In the genomic region with DNA sequence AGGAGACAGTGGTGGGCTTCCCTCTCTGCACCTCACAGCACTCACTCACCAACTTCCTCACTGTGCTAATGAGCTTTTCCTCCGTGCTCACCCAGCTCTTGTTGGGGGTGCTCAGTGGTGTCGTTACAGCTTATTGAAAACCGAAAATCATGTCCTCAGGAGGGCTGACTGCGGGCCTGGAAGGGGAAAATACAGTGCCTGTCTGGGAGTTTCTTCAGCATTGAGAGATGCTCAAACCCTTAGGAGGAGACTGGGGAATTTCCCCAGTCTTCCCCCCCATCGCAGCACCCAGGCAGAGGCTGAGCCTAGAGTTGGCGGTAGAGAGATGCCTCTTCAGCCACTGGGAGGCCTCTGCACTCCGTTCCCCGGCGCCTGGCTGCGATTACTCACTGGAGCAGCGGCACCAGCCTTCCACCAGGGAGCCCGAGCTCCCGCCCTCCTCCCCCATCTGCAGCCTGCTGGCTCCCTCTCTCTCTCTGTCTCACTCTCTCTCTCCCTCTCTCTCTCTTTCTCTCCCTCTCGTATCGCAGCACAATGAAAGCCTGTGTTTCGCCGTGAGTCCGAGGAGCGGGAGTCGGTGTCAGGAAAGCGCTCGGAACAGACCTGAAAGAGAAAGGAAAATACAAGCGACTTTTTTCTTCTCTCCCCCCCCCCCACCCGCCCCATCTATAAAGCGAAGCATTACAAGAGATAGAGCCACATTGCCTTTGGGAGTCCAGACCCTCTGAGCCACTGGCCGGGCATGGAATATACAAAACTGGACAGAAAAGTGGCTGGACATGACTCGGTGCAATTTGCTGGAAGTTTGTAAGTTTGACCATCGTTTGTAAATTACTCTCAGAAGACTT, we compare ENCODE assay signal across 8 mouse cellular contexts. TPM values are rescaled to one million over a fixed set of nuclear protein-coding genes. Genes with fewer than 3 reads are reported as not detected.
DNase-seq lines count a peak whose midpoint lies in the region; ATAC-seq and TF ChIP-seq lines count a peak whose summit lies in the region.

No protein-coding gene starts in this region.

- H3K27me3 ChIP-seq in C2C12 (ENCODE audit: control insufficient read depth, insufficient read depth, insufficient read length): no peaks in the 10 kb centered on the region
- no peaks in the 10 kb centered on the region for H3K27me3 ChIP-seq in heart, embryonic 10.5 days (ENCODE audit: insufficient read depth, poor library complexity, severe bottlenecking)
- no peaks in the 10 kb centered on the region for H3K27me3 ChIP-seq in kidney, embryonic 15.5 days

- peaks cover 8% of the 10 kb centered on the region for H3K79me2 ChIP-seq in C2C12 (ENCODE audit: control insufficient read depth, insufficient read depth)

- peak; percentile 96 for ATAC-seq in kidney, embryonic 15.5 days (replicated peaks; ENCODE audit: low FRiP score)

- H3K79me3 ChIP-seq in C2C12 (ENCODE audit: low read depth): peaks cover 2% of the 10 kb centered on the region

- H3K9ac ChIP-seq in kidney, embryonic 15.5 days: peak overlapping the region; percentile 59

- H3K4me1 ChIP-seq in embryonic fibroblast, embryonic 13.5 days (ENCODE audit: control insufficient read depth, insufficient read depth, low read length): peaks cover 12% of the 10 kb centered on the region
- H3K4me1 ChIP-seq in heart, embryonic 10.5 days: peaks cover 37% of the 10 kb centered on the region
- H3K4me1 ChIP-seq in kidney, embryonic 15.5 days: peaks cover 38% of the 10 kb centered on the region

- peak overlapping the region; percentile 68 for H3K27ac ChIP-seq in embryonic fibroblast, embryonic 13.5 days (ENCODE audit: insufficient read depth, low read length)
- H3K27ac ChIP-seq in heart, embryonic 10.5 days: peak overlapping the region; percentile 92
- H3K27ac ChIP-seq in kidney, embryonic 15.5 days: peak overlapping the region; percentile 84

- no peaks in the 10 kb centered on the region for H3K9me3 ChIP-seq in heart, embryonic 10.5 days
- H3K9me3 ChIP-seq in kidney, embryonic 15.5 days (replicated peaks): no peaks in the 10 kb centered on the region

- H3K4me3 ChIP-seq in C2C12 (ENCODE audit: insufficient read depth, poor library complexity, severe bottlenecking): peak overlapping the region; percentile 43
- H3K4me3 ChIP-seq in embryonic fibroblast, embryonic 13.5 days (ENCODE audit: insufficient read depth, low read length): peak overlapping the region; percentile 97
- peak overlapping the region; percentile 73 for H3K4me3 ChIP-seq in heart, embryonic 10.5 days
- H3K4me3 ChIP-seq in kidney, embryonic 15.5 days (replicated peaks): peak overlapping the region; percentile 57

- WGBS in heart, embryonic 10.5 days: under 1% methylated on average over 28 of the region's 28 CpGs
- under 1% methylated on average over 28 of the region's 28 CpGs for WGBS in kidney, embryonic 15.5 days

- DNase-seq in brain, adult 2 months (ENCODE audit: low read depth, low spot score): peak; percentile 97
- peak; percentile 97 for DNase-seq in heart, embryonic 10.5 days (ENCODE audit: low spot score)
- DNase-seq in liver: peak; percentile 88
- peak; percentile 45 to 75 for DNase-seq in monocyte, adult 2 months (ENCODE audit: low read depth in 1 of 2, low spot score in 2 of 2)
- DNase-seq in spleen, postnatal 14 days (ENCODE audit: low spot score in 2 of 2): peak; percentile 65 to 74

- no peaks in the 10 kb centered on the region for H3K36me3 ChIP-seq in C2C12 (ENCODE audit: control insufficient read depth, insufficient read depth)
- no peaks in the 10 kb centered on the region for H3K36me3 ChIP-seq in heart, embryonic 10.5 days
- no peaks in the 10 kb centered on the region for H3K36me3 ChIP-seq in kidney, embryonic 15.5 days

- TF ChIP-seq CTCF in C2C12 (IDR thresholded peaks at IDR 0.05; ENCODE audit: control insufficient read depth, insufficient read depth, insufficient read length): peak; percentile 80
- TF ChIP-seq CTCF in embryonic fibroblast, embryonic 13.5 days (IDR thresholded peaks at IDR 0.05; ENCODE audit: borderline replicate concordance, insufficient read depth, low read length): peak; percentile 50; the same call in 1 of the 2 replicates

- H3ac ChIP-seq in C2C12 (ENCODE audit: control insufficient read depth, insufficient read length, low read depth): peak overlapping the region; percentile 51

- peak; percentile 80 for TF ChIP-seq POLR2A in embryonic fibroblast, embryonic 13.5 days (IDR thresholded peaks at IDR 0.05; ENCODE audit: low read depth, low read length)

- H3K4me2 ChIP-seq in kidney, embryonic 15.5 days: peak overlapping the region; percentile 91

TF ChIP-seq in C2C12, 6 proteins besides CTCF, POLR2A, EP300 and RAD21:
- TF ChIP-seq MYOG (IDR thresholded peaks at IDR 0.05; ENCODE audit: control insufficient read depth, extremely low read depth, insufficient read length) (no peak), CEBPB (IDR thresholded peaks at IDR 0.05; ENCODE audit: low read depth) (no peak), MYOD1 (IDR thresholded peaks at IDR 0.05; ENCODE audit: control insufficient read depth, insufficient read length, low read depth) (no peak), FOSL1 (IDR thresholded peaks at IDR 0.05; ENCODE audit: insufficient read depth, low read length, poor library complexity, severe bottlenecking) (no peak), USF1 (IDR thresholded peaks at IDR 0.05; ENCODE audit: low read depth) (no peak), MAX (IDR thresholded peaks at IDR 0.05) (no peak)
TF ChIP-seq in C2C12: peak in this region for 0.

RNA-seq across cellular contexts. Expression of a gene that starts 1.3 kb away (rescaled TPM):
- polyA plus RNA-seq in C2C12 (2012; fragmentation: generic; extraction: Trizol): 1.5 TPM
- polyA plus RNA-seq in embryonic fibroblast, embryonic 13.5 days (2011; ENCODE audit: insufficient read length, low read depth, missing spikeins): 23.1 and 27.9 TPM in 2 replicates
- 7.3 and 9.6 TPM in 2 replicates for polyA plus RNA-seq in heart, embryonic 10.5 days (2016; fragmentation: Nextera tagmentation; extraction: Ambion mirVana)
- polyA plus RNA-seq in kidney, embryonic 15.5 days (2015; fragmentation: Nextera tagmentation; extraction: Ambion mirVana): 10.5 and 11.4 TPM in 2 replicates

RNA-seq across cellular contexts. Expression of a gene that starts 49.7 kb away (rescaled TPM):
- polyA plus RNA-seq in C2C12 (2012; fragmentation: generic; extraction: Trizol): 1.8 TPM
- 17.9 and 21.4 TPM in 2 replicates for polyA plus RNA-seq in embryonic fibroblast, embryonic 13.5 days (2011; ENCODE audit: insufficient read length, low read depth, missing spikeins)
- 6.5 and 8.3 TPM in 2 replicates for polyA plus RNA-seq in heart, embryonic 10.5 days (2016; fragmentation: Nextera tagmentation; extraction: Ambion mirVana)
- 9.3 TPM in 2 replicates for polyA plus RNA-seq in kidney, embryonic 15.5 days (2015; fragmentation: Nextera tagmentation; extraction: Ambion mirVana)

RNA-seq across cellular contexts. Expression of a gene that starts 50.9 kb away (rescaled TPM):
- polyA plus RNA-seq in C2C12 (2012; fragmentation: generic; extraction: Trizol): 1.0 TPM
- 11.1 and 13.2 TPM in 2 replicates for polyA plus RNA-seq in embryonic fibroblast, embryonic 13.5 days (2011; ENCODE audit: insufficient read length, low read depth, missing spikeins)
- 7.1 and 7.8 TPM in 2 replicates for polyA plus RNA-seq in heart, embryonic 10.5 days (2016; fragmentation: Nextera tagmentation; extraction: Ambion mirVana)
- 9.0 and 10.0 TPM in 2 replicates for polyA plus RNA-seq in kidney, embryonic 15.5 days (2015; fragmentation: Nextera tagmentation; extraction: Ambion mirVana)

Comparison
In these comparisons a context has a peak if more than half of its experiments do, and no peak if none do; other contexts are left out.
1. Peak in every context shown above with its lines: DNase-seq, ATAC-seq, H3K4me3 ChIP-seq and H3K27ac ChIP-seq.
2. H3K4me3 ChIP-seq: peak in every context shown above with its lines; median percentile 97 in embryonic fibroblast, embryonic 13.5 days; 73 in heart, embryonic 10.5 days; 57 in kidney, embryonic 15.5 days; 43 in C2C12.